Mouse (Mus musculus): Measurements from ENCODE around the gene Padi3.

- TF ChIP-seq CTCF (IDR thresholded peaks at IDR 0.05; ENCODE audit: extremely low read depth, insufficient read depth, low read length) (no peak), POLR2A (IDR thresholded peaks at IDR 0.05; ENCODE audit: extremely low read depth, insufficient read depth, low read length) (no peak)
These were observed 23.0 kb downstream of the Padi3 start for GRCm38 (mm10) chr4:140787414-140787813.
